Mouse (Mus musculus): ENCODE results near the gene Tmem40.

Tmem40 gene

DNA sequence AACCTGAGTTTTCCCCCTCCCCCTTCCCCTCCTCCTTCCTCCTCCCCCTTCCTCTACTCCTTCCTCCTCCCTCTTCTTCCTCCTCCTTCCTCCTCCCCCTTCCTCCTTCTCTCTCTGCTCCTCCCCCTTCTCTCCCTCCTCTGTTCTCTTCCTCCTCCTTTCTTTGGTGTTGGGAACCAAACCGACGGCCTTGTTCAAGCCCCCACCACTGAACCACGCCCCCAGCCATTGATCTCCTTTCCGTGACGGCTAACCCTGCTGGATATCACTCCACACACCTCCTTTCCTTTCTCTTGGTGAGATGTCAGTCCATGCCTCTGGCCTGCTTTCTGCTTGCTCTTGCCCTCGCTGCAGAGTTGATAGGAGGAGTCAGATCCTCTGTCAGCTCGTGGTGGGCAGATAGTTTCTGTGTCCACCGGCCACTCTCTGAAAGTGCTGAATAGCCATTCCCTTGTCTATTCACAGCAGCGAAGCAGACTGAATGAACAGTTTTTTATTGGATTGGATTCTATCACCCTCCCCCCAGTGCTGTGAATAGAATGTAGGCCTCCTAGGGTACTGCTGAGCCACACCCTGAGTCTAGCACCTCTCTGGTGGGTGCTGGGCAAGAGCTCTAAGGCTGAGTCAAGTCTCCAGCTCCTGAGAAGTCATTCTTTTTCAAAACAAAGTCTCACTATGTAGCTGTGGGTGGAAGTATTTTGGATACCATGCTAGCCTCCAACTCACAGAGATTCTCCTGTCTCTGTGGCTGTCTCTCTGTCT lies at the start of gene Tmem40:
Gene Tmem40 (minus strand): TSS at position 416 of the 762 bp plus-strand sequence.
- no peak for DNase-seq

DNA sequence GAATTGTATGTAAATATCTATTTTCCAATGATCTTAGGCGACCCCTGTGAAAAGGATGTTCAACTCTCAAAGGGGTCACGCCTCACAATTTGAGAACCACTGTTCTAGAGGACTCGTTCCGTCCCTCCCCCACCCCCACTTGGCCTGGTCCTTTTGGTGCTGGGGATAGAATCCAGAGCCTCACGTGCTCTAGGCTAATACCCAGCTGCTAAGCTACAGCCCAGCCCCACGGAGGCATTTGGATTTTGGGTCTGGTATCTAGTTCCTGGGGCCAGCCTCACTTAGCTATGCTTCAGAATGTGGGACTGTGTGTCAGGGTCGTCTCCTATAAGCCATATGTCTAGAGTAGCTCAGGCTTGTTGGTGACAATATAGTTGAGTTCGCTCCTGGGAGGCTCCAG lies 49.4 kb upstream of the Tmem40 start:
- no peak for DNase-seq

DNA sequence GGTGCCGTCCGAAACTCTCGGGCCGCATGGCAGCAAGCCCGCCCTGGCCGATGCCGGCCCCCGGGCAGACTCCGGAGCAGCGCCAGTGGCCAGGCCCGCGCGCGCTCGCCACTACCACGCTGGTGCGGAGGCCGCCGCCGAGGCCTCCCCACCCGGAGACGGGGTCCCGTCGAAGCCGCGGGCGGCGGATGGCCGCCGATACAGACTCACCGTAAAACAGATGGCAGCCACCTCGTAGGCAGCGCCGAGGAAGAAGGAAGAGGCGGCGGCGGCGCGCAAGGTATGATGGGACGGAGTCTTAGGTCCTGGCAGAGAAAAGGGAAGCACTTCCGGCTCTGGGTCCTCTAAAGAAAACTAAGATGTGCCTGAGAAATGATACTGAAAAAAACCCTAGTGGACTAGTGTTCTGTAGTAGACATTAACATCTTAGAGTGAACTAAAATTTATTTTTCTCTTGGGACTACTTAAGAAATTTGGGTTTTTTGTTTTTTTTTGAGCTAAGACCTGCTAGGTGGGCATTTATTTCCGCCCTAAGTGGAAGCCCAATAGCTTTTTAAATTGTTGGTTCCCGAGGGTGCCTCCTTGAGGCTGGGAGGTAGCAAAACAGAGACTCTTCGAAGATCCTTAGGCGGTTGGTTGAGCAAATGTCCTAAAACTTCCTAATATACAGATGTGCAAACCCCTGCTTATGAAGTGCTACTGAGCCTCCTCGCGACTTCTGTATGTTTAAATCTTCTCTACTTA lies 46.5 kb upstream of the Tmem40 start, which contains the start of gene Rpl32:
Gene Rpl32 (minus strand): TSS at position 260 of the 744 bp plus-strand sequence.
- DNase-seq: peak; percentile 88

GRCm38 (mm10) chr6:115808196-115808487 lies 45.9 kb upstream of the Tmem40 start:
- DNase-seq: no peak

- no peak for DNase-seq
Measured at GRCm38 (mm10) chr6:115807464-115808195, 45.4 kb upstream of the Tmem40 start.

DNA sequence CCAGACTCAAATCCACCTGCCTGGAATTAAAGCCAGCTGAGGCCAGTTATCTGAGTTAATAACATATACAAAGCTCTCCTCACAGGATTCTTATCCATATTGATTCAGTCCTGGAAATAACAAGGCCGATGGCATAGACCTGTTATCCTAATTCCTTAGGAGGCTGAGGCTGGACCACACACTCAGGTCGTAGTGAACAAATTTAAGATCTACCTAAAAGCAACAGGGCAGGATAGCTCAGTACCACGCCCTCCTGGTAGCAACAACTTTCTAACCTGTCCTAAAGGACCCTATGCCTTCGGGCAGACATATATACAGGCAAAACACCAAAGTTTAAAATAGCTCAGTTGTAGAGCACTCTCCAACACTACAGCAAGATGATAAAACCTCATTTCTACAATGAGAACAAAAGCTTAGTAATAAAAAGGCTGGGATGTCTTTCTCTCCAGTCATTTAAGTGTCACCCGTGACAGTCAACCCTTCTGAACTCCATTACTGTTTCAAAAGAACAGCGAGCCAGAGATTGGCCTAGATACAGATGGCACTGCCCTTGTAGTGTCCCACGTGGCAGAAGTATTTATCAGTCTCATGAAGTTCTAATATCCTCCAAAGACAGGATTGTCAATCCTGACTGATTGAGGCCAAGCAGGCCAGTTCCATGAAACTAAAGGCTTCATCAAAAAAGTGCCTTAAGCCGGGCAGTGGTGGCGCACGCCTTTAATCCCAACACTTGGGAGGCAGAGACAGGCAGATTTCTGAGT lies 42.4 kb upstream of the Tmem40 start:
- DNase-seq: no peak

- peak; percentile 68 for DNase-seq
Measured at GRCm38 (mm10) chr6:115803541-115804382, 41.6 kb upstream of the Tmem40 start.

DNA sequence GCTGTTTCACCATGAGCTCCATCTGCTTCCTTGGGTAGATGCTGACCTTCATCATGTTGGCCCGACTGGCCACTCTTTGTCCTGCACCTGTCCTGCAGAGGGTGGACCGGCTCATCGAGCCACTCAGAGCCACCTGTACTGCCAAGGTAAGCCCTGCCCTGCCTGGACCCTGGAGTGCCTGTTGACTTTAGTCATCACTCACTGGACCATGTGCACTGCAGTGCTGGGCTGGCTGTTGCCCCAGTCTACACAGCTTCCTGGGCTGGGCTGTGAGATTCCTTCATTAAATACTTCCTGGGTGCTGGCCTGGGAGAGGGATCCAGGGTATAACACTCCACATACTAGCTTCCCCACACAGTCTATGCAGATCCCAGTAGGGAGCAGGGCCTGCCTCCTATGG lies 39.6 kb upstream of the Tmem40 start:
- no peak for DNase-seq

- DNase-seq: no peak
Measured at GRCm38 (mm10) chr6:115792691-115793215, 30.5 kb upstream of the Tmem40 start.

DNA sequence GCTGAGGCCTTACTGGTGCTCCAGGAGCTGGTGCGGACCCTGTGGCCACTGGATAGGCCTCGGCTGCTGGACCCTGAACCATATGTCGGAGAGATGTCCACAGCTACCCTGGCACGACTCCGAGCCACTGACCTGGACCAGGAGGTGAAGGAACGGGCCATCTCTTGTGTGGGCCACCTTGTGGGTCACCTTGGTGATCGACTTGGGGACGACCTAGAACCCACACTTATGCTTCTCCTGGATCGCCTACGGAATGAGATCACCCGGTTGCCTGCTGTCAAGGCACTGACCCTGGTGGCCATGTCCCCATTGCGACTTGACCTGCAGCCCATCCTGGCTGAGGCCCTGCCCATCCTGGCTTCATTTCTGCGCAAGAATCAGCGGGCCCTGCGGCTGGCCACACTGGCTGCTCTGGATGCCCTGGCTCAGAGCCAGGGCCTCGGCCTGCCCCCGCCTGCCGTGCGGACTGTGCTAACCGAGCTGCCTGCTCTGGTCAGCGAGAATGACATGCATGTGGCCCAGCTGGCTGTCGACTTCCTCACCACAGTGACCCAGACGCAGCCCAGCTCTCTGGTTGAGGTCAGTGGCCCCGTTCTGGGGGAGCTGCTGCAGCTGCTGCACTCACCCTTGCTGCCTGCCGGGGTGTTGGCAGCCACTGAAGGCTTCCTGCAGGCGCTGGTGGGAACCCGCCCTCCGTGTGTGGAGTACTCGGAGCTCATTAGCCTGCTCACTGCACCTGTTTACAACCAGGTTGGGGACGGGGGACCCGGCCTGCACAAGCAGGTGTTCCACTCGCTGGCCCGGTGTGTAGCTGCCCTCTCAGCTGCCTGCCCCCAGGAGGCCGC lies 29.9 kb upstream of the Tmem40 start:
- no peak for DNase-seq

- no peak for DNase-seq
Measured at GRCm38 (mm10) chr6:115791016-115791415, 28.8 kb upstream of the Tmem40 start.

GRCm38 (mm10) chr6:115782781-115783180 lies 20.6 kb upstream of the Tmem40 start:
- no peak for DNase-seq

DNA sequence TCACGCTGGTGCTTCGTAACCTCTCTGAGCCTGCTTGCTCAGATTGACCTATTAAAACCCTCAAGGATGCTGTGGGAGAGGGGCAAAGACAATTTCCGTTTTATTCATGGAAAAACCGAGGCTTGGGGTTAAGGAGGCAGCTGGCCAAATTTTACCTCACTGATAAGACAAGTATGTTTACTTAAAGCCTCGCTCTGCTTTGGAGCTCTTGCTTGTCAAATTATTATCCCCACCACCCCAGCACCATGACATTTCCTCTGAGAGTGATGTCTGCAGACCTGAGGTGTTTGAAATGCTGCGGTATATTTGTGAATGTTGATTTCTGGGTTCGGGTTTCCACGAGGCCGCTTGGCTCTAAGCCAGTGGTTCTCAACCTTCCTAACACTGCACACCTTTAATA lies 14.2 kb upstream of the Tmem40 start:
- no peak for DNase-seq

DNA sequence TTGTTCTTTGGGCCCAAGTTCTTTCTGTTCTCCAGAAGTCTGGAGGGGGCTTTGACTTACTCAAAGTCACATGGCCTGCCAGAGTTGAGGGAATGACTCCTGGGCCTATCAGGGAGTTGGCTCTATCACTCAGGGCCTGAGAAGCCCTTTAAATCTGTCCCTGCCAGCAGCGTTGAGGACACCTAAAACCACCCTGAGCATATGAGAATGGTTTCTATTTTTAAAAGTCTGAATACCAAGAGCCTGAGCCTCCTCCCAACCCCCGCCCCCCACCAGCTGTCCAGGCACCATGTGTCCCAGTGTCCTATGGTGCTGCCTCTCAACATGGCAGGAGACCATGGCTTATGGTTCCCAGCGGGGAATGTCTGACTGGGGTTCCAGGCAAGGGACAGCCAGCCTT lies 13.6 kb upstream of the Tmem40 start:
- no peak for DNase-seq

- DNase-seq: peak; percentile 8
Measured at GRCm38 (mm10) chr6:115774501-115774921, 12.3 kb upstream of the Tmem40 start, which contains the start of gene Cand2. Gene Cand2, plus strand, starts transcription at chr6:115774538.

DNA sequence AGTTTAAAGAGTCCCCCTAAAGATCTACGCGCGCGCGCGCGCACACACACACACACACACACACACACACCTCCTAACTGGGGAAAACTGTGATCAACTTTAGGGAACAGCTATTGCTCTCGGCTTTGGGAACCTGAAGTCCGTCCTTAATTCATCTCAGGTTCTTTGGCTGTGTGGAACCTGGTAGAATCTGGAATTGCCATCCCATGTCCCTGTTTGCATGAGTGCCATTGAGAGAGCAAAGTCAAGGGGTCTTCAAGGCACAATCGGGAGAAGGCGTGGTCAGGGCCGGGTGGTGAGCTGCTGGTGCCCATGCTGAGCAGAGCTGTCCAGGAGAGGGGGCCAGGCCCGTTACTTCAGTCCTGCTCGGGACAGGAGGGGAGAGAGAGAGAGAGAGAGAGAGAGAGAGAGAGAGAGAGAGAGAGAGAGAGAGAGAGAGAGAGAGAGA lies 11.8 kb upstream of the Tmem40 start:
- no peak for DNase-seq

DNA sequence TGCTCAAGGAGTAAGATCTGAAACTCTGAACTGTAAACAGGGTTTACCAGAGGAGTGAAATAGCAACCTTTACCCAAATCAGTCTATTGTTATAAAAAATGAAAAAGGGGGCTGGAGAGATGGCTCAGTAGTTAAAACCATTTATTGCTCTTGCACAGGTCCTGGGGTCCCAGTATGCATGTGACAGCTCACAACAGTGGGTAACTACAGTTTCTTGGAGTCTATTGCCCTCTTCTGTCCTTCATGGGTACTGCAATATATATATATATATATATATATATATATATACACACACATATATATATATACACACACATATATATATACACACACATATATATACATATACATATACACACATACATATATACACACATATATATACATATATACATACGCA lies 10.4 kb upstream of the Tmem40 start:
- no peak for DNase-seq

GRCm38 (mm10) chr6:115772201-115772600 lies 10.0 kb upstream of the Tmem40 start:
- DNase-seq: no peak

- no peak for DNase-seq
Measured at GRCm38 (mm10) chr6:115770852-115771251, 8.6 kb upstream of the Tmem40 start.

- no peak for DNase-seq
Measured at GRCm38 (mm10) chr6:115770059-115770670, 8.0 kb upstream of the Tmem40 start.
